Mouse (Mus musculus) embryo, embryonic 10 days (tissue): Measurements from ENCODE around the gene Gtpbp8.
A peak's percentile ranks its signal among the peaks of the same experiment; 100 is the strongest.

Experiments used
- DNase-seq: peaks from one replicate; pipeline ENCODE4 v3.0.0-alpha.2; 2015; ENCODE audit warnings: low spot score

Gene Gtpbp8

DNA sequence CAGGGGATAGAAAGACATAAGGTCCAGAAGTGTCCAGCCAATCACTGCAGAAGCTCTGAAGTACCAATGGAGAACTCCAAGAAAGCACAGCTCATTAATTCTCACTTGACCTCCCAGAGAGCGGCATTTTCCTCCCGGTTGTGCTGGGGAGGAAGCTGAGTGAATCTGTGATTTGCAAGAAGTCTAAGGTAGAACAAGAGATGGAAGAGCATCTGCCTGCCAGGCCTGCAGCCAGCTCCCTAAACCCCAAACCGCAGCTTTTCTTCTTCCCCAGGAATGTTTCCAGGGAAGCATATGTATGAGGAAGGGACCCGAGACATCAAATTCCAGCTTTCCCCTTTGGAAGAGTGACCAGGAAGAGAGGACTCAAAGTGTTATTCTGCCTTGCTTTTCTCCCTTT is 57.7 kb downstream of the Gtpbp8 start:
- DNase-seq = peak; percentile 77

- no peak for DNase-seq
Measured at GRCm38 (mm10) chr16:44687719-44688420, 58.3 kb downstream of the Gtpbp8 start.

- DNase-seq = peak; percentile 74
Measured at GRCm38 (mm10) chr16:44686991-44687718, 59.0 kb downstream of the Gtpbp8 start.
